Mouse (Mus musculus): Measurements from ENCODE around the gene Pde3b.

DNA sequence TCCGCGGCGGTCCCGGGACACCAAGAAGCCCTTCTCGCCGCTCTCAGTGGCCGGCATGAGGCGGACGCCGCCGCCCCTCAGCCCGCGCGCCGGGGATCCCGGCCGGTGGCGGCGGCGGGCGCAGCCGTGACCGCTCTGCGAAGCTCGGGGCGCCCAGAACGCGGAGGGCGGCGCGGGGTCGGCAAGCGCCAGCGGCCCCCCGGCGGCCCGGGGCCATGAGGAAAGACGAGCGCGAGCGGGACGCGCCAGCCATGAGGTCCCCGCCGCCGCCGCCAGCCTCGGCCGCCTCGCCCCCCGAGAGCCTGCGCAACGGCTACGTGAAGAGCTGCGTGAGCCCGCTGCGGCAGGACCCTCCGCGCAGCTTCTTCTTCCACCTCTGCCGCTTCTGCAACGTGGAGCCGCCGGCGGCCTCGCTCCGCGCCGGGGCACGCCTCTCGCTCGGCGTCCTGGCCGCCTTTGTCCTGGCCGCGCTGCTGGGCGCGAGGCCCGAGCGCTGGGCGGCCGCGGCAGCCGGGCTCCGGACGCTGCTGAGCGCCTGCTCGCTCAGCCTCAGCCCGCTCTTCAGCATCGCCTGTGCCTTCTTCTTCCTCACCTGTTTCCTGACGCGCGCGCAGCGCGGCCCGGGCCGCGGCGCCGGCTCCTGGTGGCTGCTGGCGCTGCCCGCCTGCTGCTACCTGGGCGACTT, 397 bp downstream of the Pde3b start:
- TF ChIP-seq CTCF (IDR thresholded peaks at IDR 0.05; ENCODE audit: extremely low read depth, insufficient read depth, insufficient read length, insufficient replicate concordance) (no peak), POLR2A (IDR thresholded peaks at IDR 0.05; ENCODE audit: low read depth, low read length) (no peak)
